Mouse (Mus musculus) cortical plate, adult 2 months (tissue): ENCODE measurements at regions not wholly inside any gene's neighbourhood (a gene's known extent, or its start where the extent isn't known, plus 50 kb on each side); places are given as distances from the start of the nearest gene placed in this dataset.

ENCODE experiments used
- H3K27ac ChIP-seq: fragments of 200-500 bp; 2 replicates; pipeline ENCODE4 v1.5.1; 2012; ENCODE audit warnings: low read length, control low read depth, inconsistent platforms; ENCODE audit not compliant: insufficient read depth
- H3K4me1 ChIP-seq: fragments of 200-500 bp; 2 replicates; pipeline ENCODE4 v1.6.1; 2011; ENCODE audit warnings: low read length; ENCODE audit not compliant: control insufficient read depth, insufficient read depth
- H3K4me3 ChIP-seq: fragments of 200-500 bp; 2 replicates; pipeline ENCODE4 v1.5.1; 2011; ENCODE audit warnings: mild to moderate bottlenecking, low read length, control low read depth; ENCODE audit not compliant: insufficient read depth
- CTCF ChIP-seq: fragments of 200-500 bp; IDR thresholded peaks from 2 replicates; pipeline ENCODE4 v1.5.1; 2011; ENCODE audit warnings: mild to moderate bottlenecking, control low read depth, low read length; ENCODE audit not compliant: insufficient read depth; ENCODE audit errors: extremely low read depth
- POLR2A ChIP-seq: fragments of 200-500 bp; IDR thresholded peaks from 2 replicates; pipeline ENCODE4 v1.6.1; 2011; ENCODE audit warnings: mild to moderate bottlenecking, low read length, control low read depth; ENCODE audit not compliant: insufficient read depth; ENCODE audit errors: extremely low read depth

- Histone ChIP-seq H3K4me3 (no peak overlapping the region), H3K4me1 (no peaks in the 10 kb centered on the region), H3K27ac (no peak overlapping the region)
- TF ChIP-seq POLR2A: no peak
- no peak for TF ChIP-seq CTCF
These were observed 240.4 kb upstream of the Eef2kmt start for GRCm38 (mm10) chr16:5496051-5496685.

- H3K4me1 ChIP-seq: no peaks in the 10 kb centered on the region
- TF ChIP-seq CTCF: no peak
- H3K4me3 ChIP-seq: no peak overlapping the region
- H3K27ac ChIP-seq: no peak overlapping the region
These were observed 237.6 kb upstream of the Eef2kmt start for GRCm38 (mm10) chr16:5493352-5493751.

- Histone ChIP-seq H3K27ac (no peak overlapping the region), H3K4me1 (no peaks in the 10 kb centered on the region), H3K4me3 (no peak overlapping the region)
- no peak for TF ChIP-seq CTCF
- no peak for TF ChIP-seq POLR2A
These were observed 231.5 kb upstream of the Eef2kmt start for GRCm38 (mm10) chr16:5487259-5487658.

GRCm38 (mm10) chr16:5483337-5483736 is 227.6 kb upstream of the Eef2kmt start:
- no peak for TF ChIP-seq CTCF
- TF ChIP-seq POLR2A: no peak
- H3K4me1 ChIP-seq: no peaks in the 10 kb centered on the region
- H3K27ac ChIP-seq: no peak overlapping the region
- H3K4me3 ChIP-seq: no peak overlapping the region

GRCm38 (mm10) chr16:5480148-5480547 is 224.4 kb upstream of the Eef2kmt start:
- H3K27ac ChIP-seq: no peak overlapping the region
- no peaks in the 10 kb centered on the region for H3K4me1 ChIP-seq
- H3K4me3 ChIP-seq: no peak overlapping the region
- TF ChIP-seq CTCF (no peak), POLR2A (no peak)

GRCm38 (mm10) chr16:5478970-5479369 is 223.2 kb upstream of the Eef2kmt start:
- Histone ChIP-seq H3K27ac (no peak overlapping the region), H3K4me3 (no peak overlapping the region), H3K4me1 (no peaks in the 10 kb centered on the region)
- TF ChIP-seq POLR2A (no peak), CTCF (no peak)

GRCm38 (mm10) chr16:5471321-5471720 is 215.5 kb upstream of the Eef2kmt start:
- Histone ChIP-seq H3K4me3 (no peak overlapping the region), H3K27ac (no peak overlapping the region), H3K4me1 (no peaks in the 10 kb centered on the region)
- peak; percentile 61 for TF ChIP-seq CTCF
- no peak for TF ChIP-seq POLR2A

- TF ChIP-seq POLR2A (no peak), CTCF (peak; percentile 86)
- Histone ChIP-seq H3K4me1 (no peaks in the 10 kb centered on the region), H3K4me3 (no peak overlapping the region), H3K27ac (no peak overlapping the region)
These were observed 211.8 kb upstream of the Eef2kmt start for GRCm38 (mm10) chr16:5467587-5467986.

- no peak for TF ChIP-seq POLR2A
- no peak for TF ChIP-seq CTCF
- Histone ChIP-seq H3K4me3 (no peak overlapping the region), H3K27ac (no peak overlapping the region), H3K4me1 (no peaks in the 10 kb centered on the region)
These were observed 211.0 kb upstream of the Eef2kmt start for GRCm38 (mm10) chr16:5466760-5467159.

GRCm38 (mm10) chr16:5455352-5455965 is 199.7 kb upstream of the Eef2kmt start:
- TF ChIP-seq CTCF: no peak
- no peak for TF ChIP-seq POLR2A
- H3K4me3 ChIP-seq: no peak overlapping the region
- no peaks in the 10 kb centered on the region for H3K4me1 ChIP-seq
- H3K27ac ChIP-seq: no peak overlapping the region
